Mouse (Mus musculus) megakaryocyte, embryonic 14.5 days (primary cell): ENCODE results near the gene Tmem159.

Experiments used
- FLI1 ChIP-seq: IDR thresholded peaks from 2 replicates; pipeline ENCODE4 v1.6.1; 2012; ENCODE audit warnings: low read length, inconsistent platforms, mixed read lengths
- GATA1 ChIP-seq: IDR thresholded peaks from 3 replicates; pipeline ENCODE4 v1.6.1; 2012; ENCODE audit warnings: mixed read lengths, low read length, inconsistent platforms, borderline replicate concordance

- no peak for TF ChIP-seq FLI1
- TF ChIP-seq GATA1: no peak
These were observed 14.8 kb downstream of the Tmem159 start for GRCm38 (mm10) chr7:120116976-120117375.
